Mouse (Mus musculus) cerebellum, postnatal 4 days (tissue): ENCODE results near the gene Slc25a30.
A peak's percentile ranks its signal among the peaks of the same experiment; 100 is the strongest.
"Not testable (repeated sequence)": the region's sequence is repeated elsewhere in the genome, so short reads cannot be mapped to it uniquely, and the experiment has no call there.

Source experiments
- DNase-seq, 2 experiments: peaks; one replicate each; pipeline ENCODE4 v3.0.0; 2022; ENCODE audit warnings: low spot score in 2 of 2, mixed read lengths in 1 of 2

The Slc25a30 gene

DNA sequence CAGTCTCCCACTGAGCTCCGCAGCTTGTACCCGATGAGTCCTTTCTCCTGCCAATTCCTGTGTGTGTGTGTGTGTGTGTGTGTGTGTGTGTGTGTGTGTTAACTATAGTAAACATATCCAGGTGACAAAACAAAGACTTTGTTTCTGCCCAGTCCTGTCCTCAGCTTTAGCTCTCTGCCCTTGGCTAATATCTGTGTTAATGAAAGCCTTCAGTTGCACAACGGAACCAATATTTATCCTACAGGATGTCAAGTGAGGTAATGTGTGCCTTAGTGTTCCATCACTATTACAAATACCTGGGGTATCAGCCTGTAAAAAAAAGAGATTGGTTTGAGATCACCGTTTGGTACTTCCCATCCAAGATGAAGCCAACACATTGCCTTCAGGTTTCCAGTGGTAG, 6.3 kb upstream of the Slc25a30 start:
- DNase-seq, result no peak

- DNase-seq, result no peak
Measured at GRCm38 (mm10) chr14:75791372-75791771, 4.5 kb upstream of the Slc25a30 start.

DNA sequence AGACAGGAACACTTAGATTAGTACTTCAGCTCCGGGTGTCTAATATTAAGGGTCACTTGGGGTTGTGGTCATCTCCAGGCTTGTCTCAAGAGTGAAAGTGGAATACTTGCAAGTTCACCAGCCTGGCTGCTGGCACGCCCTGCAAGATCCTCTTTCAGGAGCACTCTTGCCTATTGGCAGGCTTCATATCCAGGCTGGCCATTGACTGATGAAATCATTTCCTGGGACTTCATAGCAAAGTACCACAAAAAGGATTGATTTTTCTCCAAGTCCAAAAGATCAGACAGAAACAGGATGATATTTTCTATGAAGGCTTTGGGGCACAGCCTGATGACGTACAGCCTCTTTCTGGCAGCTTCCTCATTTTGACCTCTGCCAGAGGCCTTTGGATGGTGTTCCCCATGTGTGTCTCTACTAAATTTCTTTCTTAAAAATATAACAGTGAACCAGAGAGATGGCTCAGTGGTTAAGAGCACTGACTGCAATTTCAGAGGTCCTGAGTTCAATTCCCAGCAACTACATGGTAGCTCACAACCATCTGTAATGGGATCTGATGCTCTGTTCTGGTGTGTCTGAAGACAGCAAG, 3.7 kb upstream of the Slc25a30 start:
- DNase-seq, result no peak

DNA sequence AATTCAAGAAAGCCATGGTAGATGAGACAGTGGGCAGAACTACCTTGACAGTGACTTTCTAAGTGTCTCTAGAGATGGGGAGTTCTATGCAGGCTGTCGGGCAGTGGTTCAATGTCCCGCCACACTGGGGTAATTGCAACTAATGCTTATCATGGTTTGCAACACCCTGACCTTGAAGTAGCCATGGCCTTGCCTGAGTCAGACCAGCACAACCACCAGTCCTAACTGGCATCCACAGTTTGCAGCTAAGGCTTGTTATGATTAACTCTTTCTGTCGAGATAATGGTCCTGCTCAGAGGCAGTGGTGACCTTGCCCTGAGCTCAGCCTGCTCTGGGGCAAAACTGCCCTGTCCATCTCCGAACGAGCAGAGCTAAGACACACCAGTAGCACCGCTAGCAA, 2.5 kb upstream of the Slc25a30 start:
- no peak for DNase-seq

DNA sequence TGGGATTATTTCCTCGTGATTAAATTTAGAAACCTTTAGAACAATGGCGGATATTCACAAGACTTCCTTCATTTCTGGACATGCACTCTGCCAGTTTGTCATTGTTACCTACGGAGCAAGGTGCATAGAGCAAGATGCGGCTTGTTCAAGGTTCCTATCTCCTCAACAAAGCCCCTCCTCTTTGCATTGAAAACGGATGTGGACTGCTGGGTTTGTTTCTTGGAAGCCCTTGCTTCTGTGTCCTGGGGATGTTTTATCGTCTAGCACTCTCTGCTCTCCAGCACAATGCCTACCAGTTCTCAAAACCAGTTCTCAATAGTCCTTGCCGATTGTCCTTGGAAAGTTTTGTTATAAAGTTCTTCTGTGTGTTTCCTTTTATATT, 948 bp upstream of the Slc25a30 start:
- no peak for DNase-seq

DNA sequence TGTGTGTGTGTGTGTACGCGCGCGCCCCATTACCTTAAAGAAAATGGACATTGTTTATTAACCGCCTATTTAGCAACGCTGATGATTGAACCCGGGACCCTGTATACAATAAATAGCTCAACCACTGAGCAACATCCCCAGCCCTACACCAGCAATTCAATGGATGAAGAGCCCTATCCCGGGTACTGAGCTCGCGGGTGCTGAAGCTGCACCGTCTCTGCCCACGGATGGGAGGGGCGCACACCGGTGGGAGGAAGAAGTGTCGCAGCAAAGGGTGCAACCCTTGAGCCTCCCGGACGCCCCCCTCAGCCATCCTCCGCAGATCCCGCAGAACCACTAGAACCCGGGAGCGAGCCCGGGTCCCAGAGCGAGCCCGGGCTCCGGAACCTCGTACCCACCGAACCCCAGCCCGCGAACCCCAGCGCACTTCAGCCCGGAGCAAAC, 391 bp downstream of the Slc25a30 start:
- DNase-seq, result no peak

DNA sequence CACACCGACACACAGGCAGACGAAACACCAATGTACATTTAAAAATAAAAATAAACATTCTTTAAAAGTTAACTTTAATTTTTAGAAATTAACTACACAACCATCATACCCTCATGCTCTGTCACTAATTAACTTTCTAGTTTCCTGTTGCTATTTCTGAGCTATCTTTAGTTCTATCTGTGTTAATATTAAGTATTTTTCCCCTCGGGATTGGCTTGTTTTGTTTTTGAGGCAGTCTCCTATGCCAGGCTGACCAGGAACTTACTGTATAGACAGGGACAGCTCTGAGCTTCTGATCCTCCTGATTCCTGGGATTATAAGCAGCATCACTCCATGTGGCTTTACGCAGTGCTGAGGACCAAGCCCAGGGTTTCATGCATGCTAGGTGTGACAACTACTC, 6.9 kb downstream of the Slc25a30 start:
- DNase-seq, result no peak

DNA sequence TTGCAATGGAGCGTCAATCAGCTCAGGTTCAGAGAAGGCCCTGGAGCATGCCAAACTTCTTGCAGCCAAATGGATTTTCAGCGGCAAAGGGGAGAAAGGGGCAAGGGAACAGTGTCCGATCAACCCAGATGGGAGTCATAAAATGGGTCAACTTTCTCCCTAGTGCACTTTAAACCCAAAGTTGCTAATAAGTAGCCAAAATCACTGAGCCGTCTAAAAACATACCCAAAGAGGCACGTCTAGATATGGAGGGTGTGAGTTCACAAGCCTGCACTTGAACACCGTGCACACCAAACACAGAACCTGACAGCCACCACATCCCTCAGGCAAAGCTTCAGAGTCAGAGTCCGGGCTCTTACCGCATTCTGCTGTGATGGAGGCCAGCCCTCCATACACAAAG, 10.2 kb downstream of the Slc25a30 start:
- no peak for DNase-seq

GRCm38 (mm10) chr14:75773431-75773830, 13.4 kb downstream of the Slc25a30 start:
- no peak for DNase-seq

DNA sequence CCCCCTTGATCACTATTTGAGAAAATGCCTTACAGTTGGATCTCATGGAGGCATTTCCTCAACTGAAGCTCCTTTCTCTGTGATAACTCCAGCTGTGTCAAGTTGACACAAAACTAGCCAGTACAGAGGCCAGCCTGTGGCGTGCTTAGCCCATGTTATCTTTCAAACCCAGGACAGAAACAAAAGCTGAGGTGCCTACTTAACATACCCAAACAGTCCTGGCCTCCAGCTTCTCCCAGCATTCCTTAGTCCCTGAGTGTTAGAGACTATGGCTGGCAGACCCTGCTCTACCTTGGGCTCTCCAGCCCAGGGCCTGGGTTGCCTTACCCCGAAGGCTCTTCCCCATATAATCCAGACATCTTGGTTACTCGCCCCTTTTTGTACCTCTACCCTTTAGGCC, 14.4 kb downstream of the Slc25a30 start:
- DNase-seq, result not testable (repeated sequence)

DNA sequence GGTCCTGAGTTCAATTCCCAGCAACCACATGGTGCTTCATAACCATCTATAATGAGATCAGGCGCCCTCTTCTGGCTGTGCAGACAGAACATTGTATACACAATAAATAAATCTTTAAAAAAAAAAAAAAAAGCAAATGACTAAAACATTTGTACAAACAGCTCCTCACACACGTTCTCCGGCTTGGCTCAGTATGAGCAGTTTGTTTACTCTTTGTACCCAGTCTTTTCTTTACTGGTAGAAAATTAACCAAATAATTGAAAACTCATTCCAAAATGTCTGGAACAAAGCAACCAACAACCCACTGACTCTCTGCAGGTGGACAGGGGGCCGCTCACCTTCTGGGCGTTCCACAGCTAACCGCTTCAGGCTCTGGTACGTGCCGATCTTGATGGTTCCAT, 15.7 kb downstream of the Slc25a30 start:
- DNase-seq, result no peak

- no peak for DNase-seq
Measured at GRCm38 (mm10) chr14:75769334-75769733, 17.5 kb downstream of the Slc25a30 start.

GRCm38 (mm10) chr14:75768275-75768608, 18.6 kb downstream of the Slc25a30 start:
- DNase-seq, result no peak

- DNase-seq, result peak; percentile 35 to 72
Measured at GRCm38 (mm10) chr14:75767492-75768274, 19.2 kb downstream of the Slc25a30 start.

- DNase-seq, result peak in 1 of 2 experiments; percentile 46
Measured at GRCm38 (mm10) chr14:75761028-75761805, 25.6 kb downstream of the Slc25a30 start.

- no peak for DNase-seq
Measured at GRCm38 (mm10) chr14:75758401-75758800, 28.4 kb downstream of the Slc25a30 start.

DNA sequence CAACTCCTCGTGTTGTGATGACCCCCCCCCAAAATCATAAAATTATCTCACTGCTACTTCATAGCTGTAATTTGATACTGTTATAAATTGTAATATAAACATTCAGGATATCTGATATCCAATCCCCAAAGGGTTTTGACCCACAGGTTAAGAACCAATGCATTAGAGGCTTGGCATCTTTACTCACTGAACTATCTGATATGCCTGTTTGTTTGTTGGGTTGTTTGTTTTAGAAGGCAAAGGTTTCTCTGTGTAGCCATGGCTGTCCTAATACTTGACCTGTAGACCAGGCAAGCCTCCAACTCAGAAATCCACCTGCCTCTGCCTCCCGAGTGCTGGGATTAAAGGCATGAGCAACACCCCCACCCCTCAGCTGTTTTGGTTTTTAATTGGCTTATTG, 29.0 kb downstream of the Slc25a30 start:
- DNase-seq, result no peak

DNA sequence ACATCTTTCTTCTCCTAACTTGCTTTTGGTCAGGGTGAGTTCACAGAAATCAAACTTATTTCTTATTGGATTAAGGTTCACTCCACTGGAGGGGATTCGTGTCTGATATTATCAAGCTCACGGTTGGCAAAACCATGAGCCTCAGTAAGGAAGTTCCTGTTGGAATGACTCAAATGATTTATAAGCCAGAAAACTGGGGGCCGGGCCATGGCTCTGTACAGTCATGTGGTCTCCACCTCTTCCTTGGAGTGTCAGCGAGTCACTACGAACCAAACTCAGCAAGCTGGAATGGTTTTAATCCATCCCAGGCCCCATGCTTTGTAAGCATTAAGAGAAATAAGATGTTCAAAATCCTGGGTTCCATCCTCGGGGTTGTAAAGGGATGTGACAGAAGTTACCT, 29.9 kb downstream of the Slc25a30 start:
- no peak for DNase-seq

- peak; percentile 95 to 97 for DNase-seq
Measured at GRCm38 (mm10) chr14:75753991-75754817, 32.6 kb downstream of the Slc25a30 start, which contains the start of gene Cog3. Cog3 (minus strand) TSS chr14:75754517.

DNA sequence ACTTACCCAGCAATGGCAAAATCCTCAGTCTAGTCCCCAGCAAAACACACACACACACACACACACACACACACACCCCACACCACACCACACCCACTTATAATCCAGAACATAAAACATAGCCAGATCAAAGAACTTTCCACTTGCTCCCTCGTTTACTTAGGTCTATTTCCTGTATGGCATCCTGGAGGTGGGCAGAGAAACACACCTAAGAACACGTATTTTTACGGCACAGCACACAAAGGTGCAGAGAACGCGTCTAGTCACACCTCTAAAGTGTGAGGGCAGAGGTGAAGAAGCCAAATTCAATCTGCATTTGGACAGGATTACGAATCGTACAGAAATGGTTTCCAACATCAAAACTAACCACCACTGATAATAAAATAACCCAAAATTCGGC, 33.6 kb downstream of the Slc25a30 start:
- DNase-seq, result no peak

DNA sequence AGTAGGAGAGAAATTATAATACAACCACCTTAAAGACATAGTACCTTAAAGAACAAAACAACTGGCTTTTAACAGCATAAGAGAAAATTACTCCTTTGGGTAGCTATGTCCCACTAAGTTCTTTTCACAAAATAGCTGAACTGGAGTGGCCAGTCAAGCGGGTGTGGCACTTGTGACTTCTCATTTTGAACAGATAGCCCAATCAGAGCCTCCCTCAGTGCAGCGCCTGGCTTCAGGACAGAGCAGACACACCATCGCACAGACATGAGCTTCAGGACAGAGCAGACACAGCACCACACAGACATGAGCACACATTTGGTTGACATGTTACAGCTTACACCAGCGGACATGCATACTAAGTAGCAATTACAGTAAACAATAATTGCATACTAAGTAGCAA, 35.8 kb downstream of the Slc25a30 start:
- DNase-seq, result no peak

DNA sequence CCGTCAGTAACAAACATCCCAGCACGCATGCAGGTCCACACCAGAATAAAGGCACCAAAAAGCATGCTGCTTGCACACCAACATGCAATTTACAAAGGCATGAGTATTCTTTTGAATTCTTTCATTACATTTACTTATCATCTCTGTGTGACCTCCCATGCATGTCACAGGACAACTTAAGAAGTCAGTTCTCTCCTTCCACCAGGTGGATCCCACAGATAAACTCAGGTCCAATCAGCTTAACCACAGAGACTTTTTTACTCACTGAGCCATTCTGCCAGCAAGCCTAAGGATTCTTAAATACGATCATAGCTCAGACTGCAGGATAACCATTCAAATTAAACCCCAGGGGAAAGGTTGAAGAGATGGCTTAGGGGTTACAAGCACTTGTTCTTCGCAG, 37.7 kb downstream of the Slc25a30 start:
- DNase-seq, result no peak
